8 mouse cellular contexts compared by ENCODE assay signal in the genomic region with DNA sequence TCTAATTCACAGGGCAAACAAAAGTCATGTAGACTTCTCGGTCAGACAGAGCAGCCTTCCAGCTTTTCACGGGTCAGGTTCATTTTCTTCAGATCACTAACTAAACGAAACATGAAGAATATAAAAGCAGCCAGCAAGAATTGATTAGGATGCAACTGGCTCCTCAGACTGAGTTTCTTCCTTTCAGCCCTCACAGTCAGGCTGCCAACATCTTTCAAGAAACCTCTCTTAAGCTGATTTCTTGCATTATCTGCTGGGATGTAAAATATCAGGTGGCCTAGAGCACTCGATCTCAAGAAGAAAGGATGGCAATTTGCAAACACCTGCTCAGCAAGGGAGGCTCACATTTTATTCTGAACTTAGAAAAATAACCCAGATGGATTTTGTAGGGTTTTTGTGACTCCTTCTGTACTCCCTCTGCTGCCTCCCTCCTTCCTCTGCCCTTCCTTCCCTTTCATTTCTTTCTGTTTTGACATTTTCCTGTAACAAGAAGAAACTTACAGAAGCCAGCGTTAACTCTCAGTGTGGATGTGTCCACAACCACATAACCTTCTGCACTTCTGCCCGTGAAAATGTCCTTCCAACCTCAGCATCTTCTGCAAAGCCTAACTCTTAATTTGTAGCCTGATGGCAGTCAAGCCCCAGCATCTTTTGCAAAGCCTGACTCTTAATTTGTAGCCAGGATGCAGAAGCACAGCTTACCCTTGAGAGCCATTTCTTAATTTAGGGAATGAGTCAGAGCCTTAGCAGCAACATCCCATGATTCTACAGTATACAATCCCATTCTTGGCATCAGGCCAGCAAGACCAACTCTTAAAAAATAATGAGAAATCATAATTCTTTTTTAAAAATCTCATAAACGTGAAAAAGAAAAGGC.
DNase-seq lines count a peak whose midpoint lies in the region; ATAC-seq lines count a peak whose summit lies in the region.

No protein-coding gene starts in this region.

- ATAC-seq in intestine, embryonic 15.5 days, result peak; percentile 69; the same call in 1 of the 2 replicates
- peak; percentile 77 for ATAC-seq in lung, embryonic 16.5 days (ENCODE audit: low read depth)

- H3K4me2 ChIP-seq in intestine, embryonic 15.5 days (replicated peaks), result no peak overlapping the region
- H3K4me2 ChIP-seq in lung, embryonic 16.5 days (ENCODE audit: low read depth, low read length), result no peak overlapping the region

- H3K4me1 ChIP-seq in intestine, embryonic 15.5 days (replicated peaks), result no peaks in the 10 kb centered on the region; the same call in 1 of the 2 replicates
- H3K4me1 ChIP-seq in lung, embryonic 16.5 days (replicated peaks; ENCODE audit: control insufficient read depth, insufficient read depth, low read length), result peaks cover 10% of the 10 kb centered on the region

- peak; percentile 45 to 63 for DNase-seq in cerebellum, postnatal 10 days
- DNase-seq in cerebellum, adult 18-20 months, result no peak
- DNase-seq in urinary bladder, postnatal 25 days (ENCODE audit: low spot score), result peak; percentile 12
- DNase-seq in urinary bladder, adult 2 months (ENCODE audit: low spot score), result no peak
- DNase-seq in telencephalon, adult 2 months (ENCODE audit: low read depth, low spot score), result peak; percentile 79
- no peak for DNase-seq in embryo, embryonic 10 days (ENCODE audit: low spot score)

- no peak overlapping the region for H3K4me3 ChIP-seq in intestine, embryonic 15.5 days (replicated peaks)
- H3K4me3 ChIP-seq in lung, embryonic 16.5 days (ENCODE audit: low read length), result no peak overlapping the region

- H3K36me3 ChIP-seq in intestine, embryonic 15.5 days, result no peaks in the 10 kb centered on the region
- H3K36me3 ChIP-seq in lung, embryonic 16.5 days (ENCODE audit: control insufficient read depth, insufficient read depth, low read length), result no peaks in the 10 kb centered on the region

- H3K9me3 ChIP-seq in intestine, embryonic 15.5 days, result no peaks in the 10 kb centered on the region
- no peaks in the 10 kb centered on the region for H3K9me3 ChIP-seq in lung, embryonic 16.5 days (ENCODE audit: control insufficient read depth, low read length)

- 41% methylated on average over 7 of the region's 7 CpGs for WGBS in intestine, embryonic 15.5 days
- WGBS in lung, embryonic 16.5 days, result 29% methylated on average over 7 of the region's 7 CpGs

- no peaks in the 10 kb centered on the region for H3K27me3 ChIP-seq in intestine, embryonic 15.5 days (replicated peaks)
- H3K27me3 ChIP-seq in lung, embryonic 16.5 days (ENCODE audit: control insufficient read depth, insufficient read depth, low read depth, low read length), result no peaks in the 10 kb centered on the region

- peak overlapping the region; percentile 55; the same call in 1 of the 2 replicates for H3K27ac ChIP-seq in intestine, embryonic 15.5 days
- H3K27ac ChIP-seq in lung, embryonic 16.5 days (ENCODE audit: low read length), result peak overlapping the region; percentile 75

- H3K9ac ChIP-seq in intestine, embryonic 15.5 days, result no peak overlapping the region
- H3K9ac ChIP-seq in lung, embryonic 16.5 days (ENCODE audit: low read length), result no peak overlapping the region

Comparison
In these comparisons a context has a peak if more than half of its experiments do, and no peak if none do; other contexts are left out.
1. DNase-seq: peak in cerebellum, postnatal 10 days (2 of 2), urinary bladder, postnatal 25 days (single experiment) and telencephalon, adult 2 months (single experiment); none in cerebellum, adult 18-20 months (0 of 2), urinary bladder, adult 2 months (single experiment) and embryo, embryonic 10 days (single experiment).